Mouse (Mus musculus) testis, adult 2 months (tissue): ENCODE data around the gene Dcaf1. TPM values are rescaled to one million over a fixed set of nuclear protein-coding genes. Genes with fewer than 3 reads are reported as not detected.

ENCODE experiments used
- H3K27ac ChIP-seq: fragments of 200-500 bp; 2 replicates; pipeline ENCODE4 v1.5.1; 2012; ENCODE audit warnings: low read depth, low read length; ENCODE audit not compliant: control insufficient read depth, insufficient read depth
- H3K27me3 ChIP-seq: fragments of 200-500 bp; 2 replicates; pipeline ENCODE4 v1.6.1; 2012; ENCODE audit warnings: mild to moderate bottlenecking, low read length, moderate library complexity; ENCODE audit not compliant: control insufficient read depth, insufficient read depth
- H3K36me3 ChIP-seq: fragments of 200-500 bp; 2 replicates; pipeline ENCODE4 v1.6.1; 2012; ENCODE audit warnings: mild to moderate bottlenecking, low read length; ENCODE audit not compliant: control insufficient read depth, insufficient read depth
- H3K4me1 ChIP-seq: fragments of 200-500 bp; 2 replicates; pipeline ENCODE4 v1.6.1; 2012; ENCODE audit warnings: low read length; ENCODE audit not compliant: control insufficient read depth, insufficient read depth
- H3K4me3 ChIP-seq: fragments of 200-500 bp; 2 replicates; pipeline ENCODE4 v1.5.1; 2012; ENCODE audit warnings: low read depth, mild to moderate bottlenecking, low read length, moderate library complexity, mixed read lengths; ENCODE audit not compliant: control insufficient read depth
- CTCF ChIP-seq: fragments of 200-500 bp; IDR thresholded peaks from 2 replicates; pipeline ENCODE4 v1.5.1; 2012; ENCODE audit warnings: low read depth, mild to moderate bottlenecking, inconsistent platforms, low read length, moderate library complexity; ENCODE audit not compliant: control insufficient read depth, insufficient read depth, insufficient replicate concordance
- POLR2A ChIP-seq: fragments of 200-500 bp; IDR thresholded peaks from 2 replicates; pipeline ENCODE4 v1.6.1; 2012; ENCODE audit warnings: low read depth, mild to moderate bottlenecking, inconsistent platforms, low read length, moderate library complexity; ENCODE audit not compliant: control insufficient read depth
- polyA plus RNA-seq: library from polyadenylated mRNA; depleted of rRNA; stranded (reverse); fragments of >200 nt; gene quantifications from 2 replicates; pipeline ENCODE4 v1.2.3, GENCODE M21; 2012

The Dcaf1 gene
- polyA plus RNA-seq, 1 experiment = 71.0 TPM

DNA sequence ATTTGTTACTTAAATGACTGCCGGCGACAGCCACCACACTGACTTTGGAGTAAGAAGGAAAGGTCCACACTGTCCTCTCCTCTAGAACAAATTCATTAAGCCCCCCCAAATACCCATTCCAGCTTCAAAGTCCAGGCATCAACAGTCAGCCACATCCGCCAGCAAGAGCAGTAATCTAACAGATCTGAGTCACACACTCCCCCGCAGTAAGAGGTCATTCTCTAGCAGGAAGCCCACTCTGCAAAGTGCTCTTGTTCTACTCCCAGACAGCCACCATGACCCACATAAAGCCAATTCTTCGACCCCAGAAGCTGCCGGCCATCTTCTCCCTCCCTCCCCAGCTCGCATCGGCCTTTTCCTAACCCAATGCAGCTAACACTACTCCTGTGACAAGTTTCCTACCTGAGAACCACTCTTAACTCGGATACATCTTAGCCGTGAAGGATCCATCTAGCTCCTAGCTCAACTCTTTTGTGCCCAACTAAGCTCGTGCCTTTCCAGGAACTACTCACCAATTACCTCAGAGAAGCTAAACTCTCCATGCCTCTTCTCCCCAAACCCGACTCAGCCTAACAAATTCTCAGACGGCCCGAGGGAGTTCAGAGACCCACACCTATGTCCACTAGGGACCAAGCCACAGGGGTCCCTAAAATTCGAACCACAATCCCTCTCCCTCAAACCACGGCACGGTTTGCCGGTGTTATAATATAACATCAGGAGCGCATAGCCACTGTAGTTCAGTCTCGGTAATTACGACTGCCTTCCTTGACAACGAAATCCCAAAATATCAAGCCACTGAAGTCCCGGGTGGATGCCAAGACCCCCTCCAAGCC, 33.5 kb upstream of the Dcaf1 start:
- Histone ChIP-seq H3K4me3 (peak overlapping the region; percentile 100), H3K36me3 (no peaks in the 10 kb centered on the region), H3K27me3 (no peaks in the 10 kb centered on the region), H3K27ac (peak overlapping the region; percentile 96), H3K4me1 (peaks cover 8% of the 10 kb centered on the region)
- TF ChIP-seq POLR2A = no peak
- no peak for TF ChIP-seq CTCF

DNA sequence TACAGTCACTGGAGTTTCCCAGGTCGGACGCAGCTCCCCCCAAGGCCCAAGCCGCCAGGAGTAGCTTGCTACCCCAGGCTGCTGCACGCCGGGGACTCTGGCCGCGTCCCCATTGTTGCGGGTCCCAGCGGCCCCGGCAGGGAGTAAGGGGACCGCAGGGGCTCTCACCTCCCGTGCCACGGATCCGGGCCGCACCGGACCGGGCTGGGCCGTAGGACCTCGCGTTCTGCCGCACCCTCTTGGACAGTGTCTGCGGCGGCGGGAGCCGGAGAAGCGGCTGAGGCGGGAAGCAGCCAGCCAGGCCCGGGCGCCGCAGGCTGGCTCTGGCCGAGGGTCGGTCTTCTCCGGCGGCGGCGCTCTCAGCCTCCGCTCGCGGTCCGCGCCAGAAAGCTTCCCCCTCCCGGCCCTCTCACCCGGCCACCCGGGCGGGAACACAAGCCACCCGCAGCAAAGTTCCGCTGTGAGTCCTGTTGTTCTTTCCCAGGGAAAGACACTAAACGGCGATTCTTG, 32.8 kb upstream of the Dcaf1 start, which contains the start of gene Rad54l2:
Rad54l2 (minus strand) TSS at position 383 of the 510 bp plus-strand sequence.
- peak within 1 kb of the TSS; percentile 96 for H3K27ac ChIP-seq
- H3K4me3 ChIP-seq = peak within 1 kb of the TSS; percentile 100
- peaks cover 8% of the 10 kb centered on the region for H3K4me1 ChIP-seq
- TF ChIP-seq POLR2A (peak; percentile 74), CTCF (no peak)
- H3K27me3 ChIP-seq = no peaks in the 10 kb centered on the region
- no peaks in the 10 kb centered on the region for H3K36me3 ChIP-seq

DNA sequence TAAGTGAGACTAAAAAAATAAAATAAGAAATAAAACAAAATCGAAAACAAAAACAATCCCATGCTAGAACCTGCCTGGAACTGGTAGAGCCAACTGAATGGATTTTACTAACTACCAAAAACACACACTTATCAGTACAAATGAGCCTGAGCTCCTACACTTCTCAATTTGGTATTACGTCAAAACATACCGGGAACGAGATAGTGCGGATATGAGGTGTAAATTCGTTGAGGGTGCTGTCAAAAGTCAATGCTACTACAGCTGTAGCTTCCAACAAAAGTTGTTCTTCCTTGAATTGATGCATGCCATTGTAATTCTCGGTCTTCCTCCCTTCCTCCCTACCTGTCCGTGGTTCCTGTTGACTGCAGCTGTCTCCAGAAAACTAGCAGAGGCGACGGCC, 32.3 kb upstream of the Dcaf1 start:
- no peak for TF ChIP-seq POLR2A
- TF ChIP-seq CTCF = no peak
- Histone ChIP-seq H3K27ac (no peak overlapping the region), H3K4me1 (peaks cover 8% of the 10 kb centered on the region), H3K4me3 (peak overlapping the region; percentile 51), H3K36me3 (no peaks in the 10 kb centered on the region), H3K27me3 (no peaks in the 10 kb centered on the region)

DNA sequence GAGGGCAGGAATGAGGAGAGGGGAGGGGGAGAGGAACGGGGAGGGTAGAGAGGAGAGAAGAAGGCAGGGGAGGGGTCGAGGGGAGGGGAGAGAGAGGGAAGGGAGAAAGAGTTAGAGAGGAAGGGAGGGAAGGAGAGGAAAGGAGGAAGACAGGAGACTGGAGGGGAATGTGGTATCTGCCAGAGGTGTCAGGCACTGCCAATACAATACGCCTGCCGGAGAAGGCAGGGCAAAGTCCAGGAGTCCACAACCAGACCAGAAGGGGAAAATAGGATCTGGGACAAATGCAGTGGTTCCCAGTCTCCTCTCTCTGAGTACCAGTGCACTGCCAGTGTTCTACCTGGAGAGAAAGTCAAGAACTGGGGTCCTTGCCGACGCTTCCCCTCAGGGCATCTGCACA, 30.8 kb upstream of the Dcaf1 start:
- H3K36me3 ChIP-seq = no peaks in the 10 kb centered on the region
- no peaks in the 10 kb centered on the region for H3K27me3 ChIP-seq
- H3K4me3 ChIP-seq = no peak overlapping the region
- no peak overlapping the region for H3K27ac ChIP-seq
- TF ChIP-seq CTCF = no peak
- TF ChIP-seq POLR2A = no peak
- H3K4me1 ChIP-seq = peaks cover 8% of the 10 kb centered on the region

DNA sequence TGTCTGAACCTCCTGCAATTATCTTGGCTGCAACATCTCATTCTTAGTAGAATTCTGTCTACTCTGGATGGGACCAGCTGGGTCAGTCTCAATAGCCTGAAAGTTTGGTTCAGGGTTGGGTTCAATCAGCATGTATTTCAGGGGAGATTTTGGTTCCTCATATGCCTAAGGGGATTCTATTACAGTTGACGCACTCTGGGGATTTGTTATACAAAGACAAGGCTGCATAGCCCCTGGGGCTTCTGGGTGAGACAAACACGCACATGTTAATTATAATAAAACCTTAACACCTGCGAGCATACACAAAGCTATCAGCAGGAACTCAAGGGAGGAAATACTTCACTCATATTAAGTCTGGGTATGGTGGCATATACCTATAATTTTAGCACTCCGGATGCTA, 15.2 kb upstream of the Dcaf1 start:
- H3K4me1 ChIP-seq = no peaks in the 10 kb centered on the region
- no peaks in the 10 kb centered on the region for H3K36me3 ChIP-seq
- H3K27ac ChIP-seq = no peak overlapping the region
- H3K27me3 ChIP-seq = no peaks in the 10 kb centered on the region
- TF ChIP-seq CTCF (no peak), POLR2A (no peak)
- H3K4me3 ChIP-seq = no peak overlapping the region

DNA sequence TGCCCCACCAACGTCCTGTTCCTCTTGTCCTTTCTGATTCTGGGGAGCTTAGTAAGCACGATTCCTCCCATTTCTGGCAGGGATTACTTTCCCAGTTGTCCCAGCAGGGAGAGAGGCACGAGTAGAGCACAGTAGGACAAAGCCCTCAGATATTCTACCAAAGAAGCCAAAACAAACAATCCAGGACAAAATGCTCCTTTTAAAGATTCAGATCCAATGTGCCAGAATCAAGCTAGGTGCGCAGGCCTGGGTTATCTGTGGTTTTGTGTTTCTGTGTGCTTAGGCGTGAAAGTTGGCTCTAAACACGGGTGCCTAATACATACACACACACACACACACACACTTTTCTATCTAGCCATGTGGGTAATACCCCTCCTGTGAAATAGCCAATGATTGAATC, 3.5 kb upstream of the Dcaf1 start:
- Histone ChIP-seq H3K4me3 (peak overlapping the region; percentile 48), H3K27ac (no peak overlapping the region), H3K4me1 (no peaks in the 10 kb centered on the region; the same call in 1 of the 2 replicates), H3K36me3 (no peaks in the 10 kb centered on the region), H3K27me3 (no peaks in the 10 kb centered on the region)
- no peak for TF ChIP-seq POLR2A
- no peak for TF ChIP-seq CTCF

DNA sequence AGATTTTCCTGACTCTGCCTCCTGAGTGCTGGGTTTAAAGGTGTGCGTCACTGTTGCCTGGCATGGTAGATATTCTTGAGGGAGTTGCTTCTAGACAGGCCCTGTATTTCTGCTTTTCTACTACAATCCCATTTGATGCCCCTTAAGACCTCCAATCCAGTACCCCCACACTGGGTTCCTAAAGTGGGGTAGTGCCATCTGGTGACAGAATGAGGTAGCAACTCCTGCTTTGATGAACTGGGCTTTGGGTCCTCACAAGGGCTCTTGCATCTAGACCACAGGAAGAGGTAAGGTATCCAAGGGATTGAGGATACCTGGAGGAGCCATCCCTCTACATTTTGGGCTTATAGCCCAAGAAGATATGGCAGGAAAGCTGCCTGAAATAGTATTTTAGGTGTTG, 2.5 kb upstream of the Dcaf1 start:
- H3K36me3 ChIP-seq = no peaks in the 10 kb centered on the region
- TF ChIP-seq POLR2A (no peak), CTCF (no peak)
- no peaks in the 10 kb centered on the region; the same call in 1 of the 2 replicates for H3K4me1 ChIP-seq
- H3K27ac ChIP-seq = no peak overlapping the region
- no peaks in the 10 kb centered on the region for H3K27me3 ChIP-seq
- H3K4me3 ChIP-seq = peak overlapping the region; percentile 69
